Mouse (Mus musculus) heart, adult 8-10 months (tissue): ENCODE measurements around the gene Etfbkmt. TPM values are rescaled to one million over a fixed set of nuclear protein-coding genes. Genes with fewer than 3 reads are reported as not detected.
A peak's percentile ranks its signal among the peaks of the same experiment; 100 is the strongest.
"Not testable (repeated sequence)": the region's sequence is repeated elsewhere in the genome, so short reads cannot be mapped to it uniquely, and the experiment has no call there.

ENCODE experiments used
- DNase-seq: peaks from one replicate; pipeline ENCODE4 v3.0.0; 2022; ENCODE audit warnings: low spot score
- total RNA-seq, 4 experiments: library from RNA; stranded (reverse); gene quantifications; 2 replicates each; pipeline ENCODE4 v1.2.4; 2022

The Etfbkmt gene
- total RNA-seq, 4 experiments from 2014 or later, result 22.4 to 38.4 (median 26.6) TPM

- DNase-seq, result no peak
Measured at GRCm38 (mm10) chr6:149134391-149135150, 5.1 kb upstream of the Etfbkmt start.

GRCm38 (mm10) chr6:149135631-149136030 is 4.0 kb upstream of the Etfbkmt start:
- DNase-seq, result no peak

DNA sequence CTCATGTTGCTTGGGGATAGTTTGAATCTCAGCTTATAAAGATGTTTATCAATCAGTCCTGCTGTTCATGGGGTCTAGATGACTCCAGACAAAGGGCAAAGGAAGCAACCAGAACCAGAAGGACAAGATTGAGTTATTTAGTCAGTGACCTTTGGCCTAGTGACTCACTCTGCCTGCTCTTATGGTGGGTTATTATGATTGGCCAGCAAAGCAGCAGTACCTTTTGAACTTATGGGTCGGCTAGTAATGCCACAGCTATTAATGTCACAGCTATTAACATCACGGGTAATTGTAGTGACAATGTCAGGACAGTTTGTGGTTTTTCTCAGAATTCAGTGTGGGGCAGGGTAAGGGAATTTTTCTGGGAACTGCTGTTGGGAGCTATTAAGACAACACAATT is 1.7 kb upstream of the Etfbkmt start:
- DNase-seq, result no peak

DNA sequence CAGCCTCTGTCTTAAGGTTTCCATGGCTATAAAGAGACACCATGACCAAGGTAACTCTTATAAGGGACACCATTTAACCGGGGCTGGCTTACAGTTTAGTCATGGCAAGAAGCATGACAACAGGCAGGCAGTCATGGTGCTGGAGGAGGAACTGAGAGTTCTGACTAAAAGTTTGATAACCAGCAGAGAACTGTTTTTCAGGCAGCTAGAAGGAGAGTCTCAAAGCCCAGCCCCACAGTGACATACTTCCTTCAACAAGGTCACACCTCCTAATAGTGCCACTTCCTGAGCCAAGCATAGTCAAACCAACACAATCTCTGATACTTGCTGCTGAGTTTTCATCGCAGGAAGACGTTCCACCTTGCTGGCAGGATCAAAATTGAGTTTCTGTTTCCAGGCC is 638 bp upstream of the Etfbkmt start:
- DNase-seq, result no peak

DNA sequence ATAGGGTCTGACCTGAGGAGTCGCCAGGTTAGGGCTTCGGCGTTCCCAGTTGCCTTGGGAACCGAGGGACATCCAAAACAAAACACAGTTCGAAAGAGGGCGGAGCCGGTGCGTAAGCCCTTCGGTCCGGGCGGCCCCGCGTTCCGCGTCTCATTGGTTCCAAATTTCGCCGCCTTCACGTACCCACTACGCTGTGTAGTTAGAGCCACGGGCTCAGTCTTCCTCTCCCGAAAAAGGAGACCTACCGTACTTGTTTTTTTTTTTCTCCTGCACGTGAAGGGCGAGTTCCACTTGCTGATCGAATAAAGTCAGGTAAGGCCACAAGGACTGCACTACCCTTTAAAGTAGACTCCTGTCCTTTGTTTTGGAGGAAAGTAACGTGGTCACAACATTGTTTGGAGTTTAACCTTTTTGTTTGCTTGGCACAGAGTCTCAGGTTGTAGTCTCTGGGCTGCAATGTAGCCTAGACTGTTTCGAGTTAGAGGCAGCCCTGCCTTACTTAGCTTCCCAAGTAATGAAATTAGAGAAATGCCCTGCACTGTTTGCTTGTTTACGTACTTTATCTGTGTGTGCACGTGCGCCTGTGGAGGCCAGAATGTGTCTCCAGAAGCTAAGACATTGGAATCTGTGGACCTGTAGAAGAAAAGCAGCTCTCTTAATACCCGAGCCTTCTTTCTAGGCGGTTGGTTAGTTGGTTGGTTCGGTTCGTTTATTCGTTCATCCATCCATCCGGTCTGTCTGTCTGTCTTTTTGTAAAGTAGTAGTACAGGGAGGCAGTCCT is 1.9 kb downstream of the Etfbkmt start:
- DNase-seq, result peak; percentile 82

GRCm38 (mm10) chr6:149145143-149145542 is 5.5 kb downstream of the Etfbkmt start:
- no peak for DNase-seq

GRCm38 (mm10) chr6:149148436-149149229 is 9.0 kb downstream of the Etfbkmt start:
- DNase-seq, result no peak

DNA sequence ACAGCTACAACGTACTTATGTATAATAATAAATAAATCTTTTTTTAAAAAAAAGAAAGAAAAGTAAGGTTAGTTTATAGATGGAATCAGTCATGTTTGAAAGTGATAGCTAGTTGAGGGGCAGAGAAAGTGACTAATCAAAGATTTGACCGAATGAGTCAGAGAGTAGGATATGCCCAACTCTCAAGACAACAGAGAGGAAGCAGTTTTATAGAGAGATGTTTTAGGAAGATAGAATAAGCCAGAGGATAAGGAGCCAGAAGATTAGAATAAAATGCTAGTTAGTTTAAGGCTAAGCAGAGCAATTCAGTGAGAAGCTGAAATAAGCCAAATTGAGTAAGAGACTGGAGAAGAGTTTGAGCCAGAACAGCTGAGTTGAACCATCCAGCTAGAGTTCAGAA is 12.5 kb downstream of the Etfbkmt start:
- no peak for DNase-seq

- DNase-seq, result no peak
Measured at GRCm38 (mm10) chr6:149153473-149154115, 13.9 kb downstream of the Etfbkmt start.

- DNase-seq, result no peak
Measured at GRCm38 (mm10) chr6:149154116-149155030, 14.7 kb downstream of the Etfbkmt start.

GRCm38 (mm10) chr6:149155031-149155841 is 15.6 kb downstream of the Etfbkmt start:
- no peak for DNase-seq

DNA sequence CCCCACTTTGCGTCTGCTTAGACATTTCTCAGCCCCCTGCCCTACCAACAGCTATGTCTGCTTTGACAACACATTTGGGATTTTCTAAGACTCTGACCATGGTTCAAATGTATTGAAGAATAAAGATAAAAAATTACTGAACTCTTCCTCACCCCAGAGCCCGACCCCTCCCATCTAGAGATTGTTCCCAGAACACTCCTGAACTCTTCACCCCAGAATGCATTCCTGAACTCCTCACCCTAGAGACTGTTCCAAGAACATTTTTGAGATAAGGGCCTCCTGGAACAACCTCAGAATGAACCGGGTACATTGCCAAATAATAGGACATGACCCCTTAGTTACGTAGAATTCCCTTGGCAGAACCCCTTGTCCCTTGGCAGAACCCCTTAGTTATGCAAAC is 27.4 kb downstream of the Etfbkmt start:
- peak; percentile 77 for DNase-seq

- DNase-seq, result no peak
Measured at GRCm38 (mm10) chr6:149167672-149168071, 28.0 kb downstream of the Etfbkmt start.

GRCm38 (mm10) chr6:149168436-149168835 is 28.8 kb downstream of the Etfbkmt start:
- DNase-seq, result no peak

DNA sequence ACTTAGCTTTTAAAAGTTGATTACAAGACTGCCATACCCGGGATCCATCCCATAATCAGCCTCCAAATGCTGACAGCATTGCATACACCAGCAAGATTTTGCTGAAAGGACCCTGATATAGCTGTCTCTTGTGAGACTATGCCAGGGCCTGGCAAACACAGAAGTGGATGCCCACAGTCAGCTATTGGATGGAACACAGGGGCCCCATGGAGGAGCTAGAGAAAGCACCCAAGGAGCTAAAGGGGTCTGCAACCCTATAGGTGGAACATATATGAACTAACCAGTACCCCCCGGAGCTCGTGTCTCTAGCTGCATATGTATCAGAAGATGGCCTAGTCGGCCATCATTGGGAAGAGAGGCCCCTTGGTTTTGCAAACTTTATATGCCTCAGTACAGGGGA is 30.3 kb downstream of the Etfbkmt start:
- not testable (repeated sequence) for DNase-seq

- peak; percentile 38 for DNase-seq
Measured at GRCm38 (mm10) chr6:149173831-149174625, 34.4 kb downstream of the Etfbkmt start.

DNA sequence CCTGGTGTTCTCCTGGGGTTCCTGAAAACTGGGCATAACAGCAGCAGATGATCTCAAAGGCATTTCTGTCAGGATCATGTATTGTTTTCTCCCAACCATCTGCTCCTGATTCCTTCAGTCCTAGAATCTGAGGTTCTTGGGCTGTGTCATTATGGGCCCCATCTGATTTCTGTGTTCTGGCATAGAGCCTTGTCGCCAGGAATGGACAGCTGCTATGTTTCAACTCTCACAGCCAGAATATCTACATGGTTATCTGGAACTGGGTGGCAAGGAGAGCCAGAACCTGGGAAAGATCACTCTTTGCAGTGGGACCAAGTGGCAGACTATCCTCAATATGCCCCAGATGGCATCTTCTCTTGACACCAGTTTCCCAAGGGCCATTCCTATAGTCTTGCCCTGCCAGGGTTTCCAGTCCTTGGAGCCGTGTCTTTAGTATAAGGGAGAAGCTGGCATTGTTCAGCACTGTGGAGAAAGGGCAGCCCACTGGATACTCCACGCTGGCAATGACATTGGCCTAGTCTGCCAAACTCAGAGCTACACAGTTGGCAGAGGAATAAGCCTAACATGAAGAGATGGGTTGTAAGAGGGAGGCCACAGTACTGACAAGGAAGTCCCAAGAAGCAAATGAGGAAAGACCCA is 35.4 kb downstream of the Etfbkmt start:
- peak; percentile 51 for DNase-seq

- DNase-seq, result no peak
Measured at GRCm38 (mm10) chr6:149179064-149179463, 39.4 kb downstream of the Etfbkmt start.
